Mouse (Mus musculus): Measurements from ENCODE around the gene Slc38a6. TPM values are rescaled to one million over a fixed set of nuclear protein-coding genes. Genes with fewer than 3 reads are reported as not detected.

Gene Slc38a6
- polyA plus RNA-seq, 1 experiment from 2014 or later, result 10.9 TPM

DNA sequence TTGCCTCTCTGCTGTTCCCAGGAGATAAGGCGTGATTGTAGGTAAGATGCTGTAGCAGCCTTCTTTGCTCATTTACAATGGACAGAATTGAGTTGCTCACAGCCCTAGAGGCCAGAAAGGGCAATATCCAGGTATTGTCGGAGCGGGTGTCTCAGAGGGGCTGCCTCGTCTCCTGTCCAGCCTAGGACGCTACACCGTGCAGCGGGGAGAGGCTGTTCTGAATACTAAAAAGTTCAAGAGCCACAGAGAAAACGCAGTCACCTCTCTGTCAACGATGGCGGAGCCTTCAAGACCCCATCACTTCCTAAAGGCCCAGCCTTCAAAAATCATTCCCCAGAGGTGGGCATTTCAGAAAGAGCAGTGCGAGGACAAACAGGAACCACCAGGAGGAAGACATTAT is 74.6 kb downstream of the Slc38a6 start:
- 70% methylated on average over 11 of the region's 11 CpGs for WGBS
- Histone ChIP-seq H3K27me3 (no peaks in the 10 kb centered on the region), H3K9ac (no peak overlapping the region), H3K9me3 (no peaks in the 10 kb centered on the region), H3K36me3 (no peaks in the 10 kb centered on the region), H3K27ac (replicated peaks) (no peak overlapping the region), H3K4me2 (no peak overlapping the region), H3K4me1 (replicated peaks) (peaks cover 4% of the 10 kb centered on the region), H3K4me3 (no peak overlapping the region)
- ATAC-seq (ENCODE audit: low read depth), result no peak

DNA sequence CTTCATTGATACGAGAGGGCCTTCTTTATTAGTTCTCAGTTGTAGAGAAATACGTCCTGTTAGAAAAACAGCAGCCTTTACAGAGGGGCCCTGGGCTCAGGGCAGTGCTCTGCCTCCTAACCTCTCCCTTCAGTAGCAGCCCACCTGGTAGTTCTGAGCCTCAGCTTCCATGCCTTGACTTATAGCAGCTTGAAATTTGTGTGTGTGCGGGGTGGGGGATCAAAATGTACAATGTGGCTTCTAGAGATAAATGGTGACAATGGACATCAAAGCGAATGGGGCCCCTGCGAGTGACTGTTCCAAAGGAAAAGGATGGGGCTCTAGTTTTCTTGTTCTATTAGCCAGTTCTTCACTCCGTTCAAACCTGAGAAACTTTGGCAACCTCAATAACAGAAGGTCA is 76.8 kb downstream of the Slc38a6 start:
- Histone ChIP-seq H3K9me3 (no peaks in the 10 kb centered on the region), H3K4me2 (no peak overlapping the region), H3K27ac (replicated peaks) (no peak overlapping the region), H3K9ac (no peak overlapping the region), H3K4me1 (replicated peaks) (peaks cover 16% of the 10 kb centered on the region), H3K27me3 (no peaks in the 10 kb centered on the region), H3K36me3 (no peaks in the 10 kb centered on the region), H3K4me3 (no peak overlapping the region)
- no peak for ATAC-seq (ENCODE audit: low read depth)
- 89% methylated on average over 6 of the region's 6 CpGs for WGBS

DNA sequence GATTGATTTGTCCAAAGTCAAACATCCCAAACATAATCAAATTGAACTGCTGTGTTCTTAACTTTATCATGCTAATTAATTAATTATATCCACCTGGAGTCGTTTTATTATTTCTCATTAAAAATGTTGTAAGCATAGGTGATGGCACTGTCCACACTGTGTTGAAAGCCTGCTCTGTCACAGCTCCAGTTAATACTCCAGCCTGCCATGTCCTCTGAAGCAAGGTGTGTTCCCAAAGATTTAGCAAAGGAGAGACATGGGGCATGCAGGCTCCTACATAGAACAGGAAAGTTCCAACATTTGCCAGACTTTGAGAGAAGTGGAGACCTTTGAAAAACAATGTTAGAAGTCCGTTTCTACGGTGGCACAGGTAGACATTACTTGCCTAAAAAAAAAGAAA is 77.4 kb downstream of the Slc38a6 start:
- no peak for ATAC-seq (ENCODE audit: low read depth)
- H3K4me2 ChIP-seq, result no peak overlapping the region
- H3K4me1 ChIP-seq (replicated peaks), result peaks cover 16% of the 10 kb centered on the region
- no peaks in the 10 kb centered on the region for H3K9me3 ChIP-seq
- H3K27ac ChIP-seq (replicated peaks), result no peak overlapping the region
- H3K36me3 ChIP-seq, result no peaks in the 10 kb centered on the region
- H3K27me3 ChIP-seq, result no peaks in the 10 kb centered on the region
- no peak overlapping the region for H3K9ac ChIP-seq
- 95% methylated on average over 3 of the region's 3 CpGs for WGBS
- no peak overlapping the region for H3K4me3 ChIP-seq

DNA sequence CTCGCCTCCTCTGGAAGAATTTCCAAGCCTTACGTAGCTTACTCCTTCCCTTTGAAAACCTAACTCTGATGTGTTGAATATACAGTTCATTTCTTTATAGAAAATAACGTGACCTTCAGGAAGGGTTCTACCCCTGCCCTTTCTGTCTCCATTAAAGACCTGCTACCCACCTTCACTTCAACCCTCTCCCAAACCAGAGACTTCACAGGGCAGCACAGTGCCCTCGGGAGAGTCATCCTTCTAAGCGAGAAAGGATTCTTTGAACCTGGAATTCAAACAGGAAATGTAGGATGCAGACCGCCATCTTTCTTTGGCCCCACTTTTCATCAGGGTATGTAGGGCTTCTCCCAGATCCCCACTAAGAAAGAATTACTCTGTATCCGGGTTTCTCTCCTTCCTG is 80.0 kb downstream of the Slc38a6 start:
- Histone ChIP-seq H3K36me3 (no peaks in the 10 kb centered on the region), H3K4me1 (replicated peaks) (peaks cover 12% of the 10 kb centered on the region), H3K4me3 (no peak overlapping the region), H3K27ac (replicated peaks) (no peak overlapping the region), H3K27me3 (no peaks in the 10 kb centered on the region), H3K4me2 (no peak overlapping the region), H3K9me3 (no peaks in the 10 kb centered on the region), H3K9ac (no peak overlapping the region)
- no peak for ATAC-seq (ENCODE audit: low read depth)
- WGBS, result 85% methylated on average over 7 of the region's 7 CpGs

DNA sequence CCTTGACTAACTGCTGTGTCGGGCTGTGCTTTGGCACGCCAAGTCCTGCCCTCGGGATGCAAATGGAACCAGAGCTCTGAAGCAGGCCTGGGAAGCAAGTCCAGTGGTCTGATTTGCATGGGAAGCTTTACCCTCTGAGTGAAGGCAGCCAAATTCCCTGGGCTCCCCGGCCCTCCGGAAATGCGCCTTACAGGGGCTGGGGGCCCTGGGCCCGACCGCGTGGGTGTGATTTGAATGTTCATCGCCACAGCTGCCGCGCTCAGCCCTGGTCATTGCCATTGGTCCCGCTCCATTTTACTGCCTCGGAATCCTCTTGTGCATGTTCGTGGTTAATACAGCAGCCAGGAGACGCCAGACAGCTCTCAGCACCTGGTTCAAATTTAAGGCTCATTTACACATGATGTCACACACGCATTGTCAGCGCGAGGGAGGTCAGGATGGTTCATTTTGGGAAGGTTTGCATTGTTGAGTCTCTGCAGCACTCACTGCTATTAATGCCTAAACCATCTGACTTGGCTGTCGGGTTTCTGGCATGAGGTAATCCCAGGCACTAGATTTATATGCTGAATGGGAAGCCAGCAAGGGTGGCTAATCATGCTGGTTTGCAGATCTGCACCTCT is 81.0 kb downstream of the Slc38a6 start:
- Histone ChIP-seq H3K27ac (replicated peaks) (peak overlapping the region; percentile 34; the same call in 1 of the 2 replicates), H3K9me3 (no peaks in the 10 kb centered on the region), H3K36me3 (no peaks in the 10 kb centered on the region), H3K4me2 (peak overlapping the region; percentile 29), H3K9ac (no peak overlapping the region), H3K4me3 (no peak overlapping the region), H3K4me1 (replicated peaks) (peaks cover 12% of the 10 kb centered on the region), H3K27me3 (no peaks in the 10 kb centered on the region)
- 19% methylated on average over 20 of the region's 20 CpGs for WGBS
- peak; percentile 84 for ATAC-seq (ENCODE audit: low read depth)

DNA sequence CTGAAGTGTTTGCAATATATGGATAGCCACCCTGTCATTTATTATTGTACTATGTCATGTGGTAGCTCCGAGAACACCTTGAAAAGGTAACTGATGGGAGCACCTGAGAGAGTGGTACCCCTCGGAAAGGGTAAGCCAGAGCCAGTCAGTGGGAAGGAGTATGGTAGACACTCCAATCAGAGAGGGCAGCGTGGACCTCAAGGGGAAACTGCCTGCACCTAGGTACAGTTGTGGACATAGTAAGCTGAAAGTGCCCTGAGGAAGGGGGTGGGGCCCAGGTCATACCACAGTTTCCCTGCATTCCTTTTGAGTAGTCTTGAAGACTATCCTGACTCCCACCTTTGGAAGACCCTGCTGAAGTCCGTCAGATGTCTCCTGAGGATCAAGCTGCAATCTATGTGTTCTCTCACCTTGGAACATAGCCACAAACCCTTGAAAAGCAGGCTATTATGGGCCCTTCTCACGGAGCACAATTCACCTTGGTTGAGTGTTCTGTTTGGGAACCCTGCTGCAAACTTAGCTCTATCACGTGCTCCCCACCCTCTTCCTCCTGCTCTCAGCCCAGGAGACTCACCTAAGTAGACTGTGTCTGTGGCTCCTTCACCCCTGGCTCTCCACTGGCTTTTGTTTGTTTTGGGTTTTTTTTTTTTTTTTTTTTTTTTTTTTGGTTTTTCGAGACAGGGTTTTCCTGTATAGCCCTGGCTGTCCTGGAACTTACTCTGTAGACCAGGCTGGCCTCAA is 82.5 kb downstream of the Slc38a6 start:
- no peaks in the 10 kb centered on the region for H3K36me3 ChIP-seq
- no peak overlapping the region for H3K4me3 ChIP-seq
- H3K27ac ChIP-seq (replicated peaks), result no peak overlapping the region
- no peak for ATAC-seq (ENCODE audit: low read depth)
- H3K27me3 ChIP-seq, result no peaks in the 10 kb centered on the region
- peaks cover 12% of the 10 kb centered on the region for H3K4me1 ChIP-seq (replicated peaks)
- H3K9me3 ChIP-seq, result no peaks in the 10 kb centered on the region
- 91% methylated on average over 7 of the region's 7 CpGs for WGBS
- H3K9ac ChIP-seq, result no peak overlapping the region
- H3K4me2 ChIP-seq, result no peak overlapping the region

DNA sequence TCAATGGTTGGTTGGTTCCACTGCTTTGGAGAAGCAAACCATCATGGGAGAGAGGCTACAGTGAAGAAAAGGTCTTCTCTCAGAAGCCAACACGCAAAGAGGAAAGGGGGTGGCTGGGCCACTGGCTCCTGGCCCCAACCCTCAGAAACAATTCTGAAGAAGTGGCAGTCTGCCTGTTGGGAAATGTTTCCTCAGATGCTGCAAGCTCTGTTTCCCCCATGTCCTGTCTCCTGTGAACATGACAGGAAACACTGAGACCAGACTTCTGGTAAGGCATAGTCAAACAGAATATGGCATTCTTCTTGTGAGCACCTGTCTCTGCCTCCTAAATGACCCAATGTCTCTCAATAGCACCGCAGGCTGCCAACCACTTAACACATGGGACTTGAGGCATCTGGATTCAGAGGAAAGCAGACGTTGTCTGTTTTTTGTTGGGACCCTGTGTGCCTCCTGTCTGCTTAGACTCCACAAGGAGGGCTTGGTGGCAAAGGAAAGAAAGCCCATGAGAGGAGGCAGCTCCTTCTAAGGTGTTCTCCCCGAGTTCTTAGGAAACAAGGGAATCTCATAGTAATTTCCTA is 83.9 kb downstream of the Slc38a6 start:
- Histone ChIP-seq H3K4me2 (no peak overlapping the region), H3K36me3 (no peaks in the 10 kb centered on the region), H3K27ac (replicated peaks) (no peak overlapping the region), H3K9ac (no peak overlapping the region), H3K9me3 (no peaks in the 10 kb centered on the region), H3K4me1 (replicated peaks) (peaks cover 12% of the 10 kb centered on the region), H3K27me3 (no peaks in the 10 kb centered on the region), H3K4me3 (no peak overlapping the region)
- WGBS, result 81% methylated on average over 4 of the region's 4 CpGs
- no peak for ATAC-seq (ENCODE audit: low read depth)

DNA sequence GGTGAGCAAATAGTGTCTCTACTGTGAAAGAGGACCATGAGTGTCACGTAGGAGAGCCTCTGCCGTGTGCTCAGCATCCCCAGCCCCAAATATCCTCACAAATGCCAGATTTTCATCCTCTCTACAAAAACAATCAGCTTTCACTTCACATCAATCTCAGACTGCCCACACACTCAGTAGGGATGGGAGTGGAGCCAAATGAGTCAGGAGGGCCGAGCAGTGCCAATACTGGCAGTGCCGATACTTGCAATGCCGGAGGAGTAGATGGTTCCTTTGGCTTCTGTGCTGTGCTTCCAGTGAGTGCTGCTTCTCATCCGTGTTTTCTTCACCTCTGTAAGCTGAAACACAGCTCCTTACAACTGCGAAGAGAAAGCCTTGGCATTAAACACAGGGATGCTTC is 84.6 kb downstream of the Slc38a6 start:
- H3K4me2 ChIP-seq, result no peak overlapping the region
- H3K27me3 ChIP-seq, result no peaks in the 10 kb centered on the region
- H3K4me1 ChIP-seq (replicated peaks), result peaks cover 12% of the 10 kb centered on the region
- no peaks in the 10 kb centered on the region for H3K36me3 ChIP-seq
- H3K27ac ChIP-seq (replicated peaks), result no peak overlapping the region
- ATAC-seq (ENCODE audit: low read depth), result no peak
- no peaks in the 10 kb centered on the region for H3K9me3 ChIP-seq
- WGBS, result 75% methylated on average over 7 of the region's 7 CpGs
- H3K9ac ChIP-seq, result no peak overlapping the region
- no peak overlapping the region for H3K4me3 ChIP-seq

DNA sequence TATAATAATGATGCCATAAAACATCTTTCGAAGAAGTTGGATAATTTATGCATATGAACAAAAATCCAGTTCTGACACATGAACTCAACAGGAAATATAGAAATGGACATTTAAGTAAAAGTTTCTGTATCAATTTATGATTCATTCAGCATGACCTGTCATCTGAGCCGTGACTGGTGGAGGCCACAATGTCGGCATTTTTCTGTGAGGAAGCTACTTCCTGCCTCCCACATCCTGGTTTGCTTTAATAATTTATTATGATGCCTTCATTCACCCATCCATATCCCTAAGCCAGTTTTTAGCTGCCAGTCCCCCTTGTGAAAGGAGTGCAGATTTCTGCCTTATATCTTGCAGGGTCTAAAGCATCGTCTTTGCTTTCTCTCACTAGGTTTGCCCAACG is 91.4 kb downstream of the Slc38a6 start:
- Histone ChIP-seq H3K4me2 (no peak overlapping the region), H3K9me3 (no peaks in the 10 kb centered on the region), H3K36me3 (no peaks in the 10 kb centered on the region), H3K9ac (no peak overlapping the region), H3K27ac (replicated peaks) (no peak overlapping the region), H3K4me1 (replicated peaks) (no peaks in the 10 kb centered on the region), H3K4me3 (no peak overlapping the region), H3K27me3 (no peaks in the 10 kb centered on the region)
- WGBS, result 85% methylated on average over 5 of the region's 5 CpGs
- no peak for ATAC-seq (ENCODE audit: low read depth)

DNA sequence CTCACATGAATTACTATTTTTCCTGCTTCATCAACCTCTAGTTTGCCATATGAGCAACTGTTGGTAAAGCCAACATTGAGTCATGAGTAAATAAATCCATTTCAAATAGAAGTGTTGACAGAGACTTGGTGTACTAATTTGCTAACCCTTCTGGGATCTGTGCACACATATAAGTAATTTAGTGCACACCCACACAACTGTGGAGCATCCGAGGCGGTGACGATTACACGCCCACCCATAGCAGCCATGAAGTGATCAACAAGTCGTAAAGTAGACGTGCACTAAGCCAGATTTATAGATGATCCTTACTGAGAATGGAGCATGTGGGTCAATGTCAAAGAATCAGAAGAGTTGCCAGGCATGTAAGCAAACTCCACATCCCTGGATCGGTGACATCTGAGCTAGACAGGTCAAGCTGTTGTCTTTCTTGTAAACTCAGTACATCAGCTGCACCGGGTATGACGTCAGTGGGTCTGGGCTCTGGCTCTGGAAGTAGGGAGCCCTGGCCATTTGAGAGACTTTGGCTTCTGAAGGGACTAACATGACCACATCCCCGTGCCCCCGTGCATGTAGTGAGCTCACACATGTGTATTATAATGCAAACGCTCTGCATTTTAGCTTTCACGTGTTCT is 92.3 kb downstream of the Slc38a6 start:
- Histone ChIP-seq H3K4me2 (no peak overlapping the region), H3K9ac (no peak overlapping the region), H3K36me3 (no peaks in the 10 kb centered on the region), H3K4me1 (replicated peaks) (no peaks in the 10 kb centered on the region), H3K4me3 (no peak overlapping the region), H3K9me3 (no peaks in the 10 kb centered on the region), H3K27me3 (no peaks in the 10 kb centered on the region), H3K27ac (replicated peaks) (no peak overlapping the region)
- ATAC-seq (ENCODE audit: low read depth), result no peak
- WGBS, result 85% methylated on average over 13 of the region's 13 CpGs

DNA sequence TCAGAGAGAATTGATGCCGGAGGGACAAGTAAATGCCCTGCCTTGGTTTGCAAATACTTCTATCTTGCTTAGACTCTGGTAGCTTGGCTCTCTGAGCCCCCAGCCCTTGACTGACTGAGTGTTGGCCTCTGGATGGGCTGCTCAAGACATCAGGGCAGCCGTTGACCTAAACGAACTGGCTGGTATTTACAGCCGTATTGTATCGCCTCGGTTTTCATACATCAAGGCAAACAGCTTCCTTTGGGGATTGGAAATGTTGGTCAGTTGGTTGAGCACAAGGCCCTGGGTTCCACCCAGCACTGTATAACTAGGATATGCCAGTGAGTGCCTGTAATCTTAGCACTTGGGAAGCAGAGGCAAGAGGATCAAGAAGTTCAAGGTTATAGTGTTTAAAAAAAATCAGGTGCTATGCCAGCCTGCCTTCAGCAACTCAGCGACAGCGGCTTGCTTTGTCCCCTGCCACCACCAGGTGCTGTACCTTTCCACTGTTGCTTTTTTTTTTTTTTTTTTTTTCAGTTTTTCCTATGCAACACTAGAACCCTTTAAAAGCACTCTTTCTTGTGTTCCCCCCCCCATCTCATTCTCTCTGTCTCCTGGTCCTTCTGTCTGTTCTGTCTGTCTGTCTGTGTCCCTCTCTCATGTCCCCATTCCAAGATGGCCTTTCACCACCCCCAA is 94.2 kb downstream of the Slc38a6 start:
- no peak for ATAC-seq (ENCODE audit: low read depth)
- Histone ChIP-seq H3K27me3 (no peaks in the 10 kb centered on the region), H3K9ac (no peak overlapping the region), H3K4me1 (replicated peaks) (no peaks in the 10 kb centered on the region), H3K4me3 (no peak overlapping the region), H3K9me3 (no peaks in the 10 kb centered on the region), H3K4me2 (no peak overlapping the region), H3K27ac (replicated peaks) (no peak overlapping the region), H3K36me3 (no peaks in the 10 kb centered on the region)
- 68% methylated on average over 8 of the region's 8 CpGs for WGBS

DNA sequence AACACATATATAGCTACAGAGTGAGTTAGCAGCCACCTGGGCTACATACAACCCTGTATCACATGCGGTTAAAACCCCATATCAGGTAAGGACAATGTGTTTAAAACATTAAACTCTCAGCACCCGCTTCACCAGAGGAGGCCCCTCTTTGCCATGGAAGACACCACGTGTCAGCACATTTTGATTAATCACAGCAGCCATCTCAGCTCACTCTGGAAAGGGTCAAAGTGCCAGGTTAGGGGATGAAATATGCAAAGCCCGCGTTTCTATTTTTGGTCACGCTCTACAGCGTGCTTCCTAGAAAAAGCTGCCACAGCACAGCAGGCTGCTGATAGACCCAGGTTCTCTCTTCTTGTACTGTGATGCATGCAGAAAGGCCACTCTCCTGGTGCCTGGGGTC is 94.9 kb downstream of the Slc38a6 start:
- Histone ChIP-seq H3K4me3 (no peak overlapping the region), H3K4me2 (no peak overlapping the region), H3K27me3 (no peaks in the 10 kb centered on the region), H3K4me1 (replicated peaks) (no peaks in the 10 kb centered on the region), H3K9me3 (no peaks in the 10 kb centered on the region), H3K36me3 (no peaks in the 10 kb centered on the region), H3K27ac (replicated peaks) (no peak overlapping the region), H3K9ac (no peak overlapping the region)
- WGBS, result 67% methylated on average over 7 of the region's 7 CpGs
- no peak for ATAC-seq (ENCODE audit: low read depth)
